Mouse (Mus musculus): ENCODE measurements around the gene Mettl9. TPM values are rescaled to one million over a fixed set of nuclear protein-coding genes. Genes with fewer than 3 reads are reported as not detected.

The Mettl9 gene
- polyA plus RNA-seq, 3 experiments from 2014 or later: 3.9 to 10.1 (median 7.1) TPM

- no peak for ATAC-seq
Measured at GRCm38 (mm10) chr7:121111321-121111720, 77.1 kb downstream of the Mettl9 start.

- ATAC-seq: no peak
Measured at GRCm38 (mm10) chr7:121111762-121112161, 77.5 kb downstream of the Mettl9 start.

- ATAC-seq: peak; percentile 35
Measured at GRCm38 (mm10) chr7:121120143-121120818, 86.0 kb downstream of the Mettl9 start.

Other genes starting within 250 kb of the Mettl9 start
- gene Gm5737, start 222.1 kb upstream of the Mettl9 start, polyA plus RNA-seq (2017; shearing (Covaris generic)): not detected
- 1 to 10 TPM in 2 of 3 experiments, under 1 TPM in 1; 0.73 to 2.7 (median 2.2) TPM for gene Eef2k, start 191.6 kb upstream of the Mettl9 start, polyA plus RNA-seq (2017; shearing (Covaris generic))
- gene Polr3e, start 116.7 kb upstream of the Mettl9 start, polyA plus RNA-seq (2017; shearing (Covaris generic)): 10 to 100 TPM in 1 of 3 experiments, 1 to 10 TPM in 2; 7.0 to 10.6 (median 8.7) TPM
- gene Cdr2, start 52.1 kb upstream of the Mettl9 start, polyA plus RNA-seq (2017; shearing (Covaris generic)): 1 to 10 TPM; 1.2 to 1.4 (median 1.3) TPM
- not detected for gene Mfsd13b, start 51.9 kb upstream of the Mettl9 start, polyA plus RNA-seq (2017; shearing (Covaris generic))
- 1 to 10 TPM in 1 of 3 experiments, under 1 TPM in 2; 0.26 to 2.6 (median 0.61) TPM for gene Igsf6, start 40.1 kb downstream of the Mettl9 start, polyA plus RNA-seq (2017; shearing (Covaris generic))
- not detected for gene Otoa, start 47.2 kb downstream of the Mettl9 start, polyA plus RNA-seq (2017; shearing (Covaris generic))

All from inflammation-experienced regulatory T-cells, adult 6 months (primary cell).